Mouse (Mus musculus) CH12.LX (cell line): Measurements from ENCODE around the gene Adamts10. TPM values are rescaled to one million over a fixed set of nuclear protein-coding genes. Genes with fewer than 3 reads are reported as not detected.
A peak's percentile ranks its signal among the peaks of the same experiment; 100 is the strongest.

Source experiments
- DNase-seq: peaks from one replicate; pipeline ENCODE4 v3.0.0-alpha.2; 2013; ENCODE audit errors: extremely low read depth
- H3K27ac ChIP-seq: 2 replicates; pipeline ENCODE4 v1.5.1; 2012; ENCODE audit warnings: low read depth, mild to moderate bottlenecking, control low read depth, moderate library complexity; ENCODE audit not compliant: insufficient read depth
- H3K27me3 ChIP-seq: replicated peaks from 2 replicates; pipeline ENCODE3; 2012; ENCODE audit warnings: inconsistent platforms
- H3K36me3 ChIP-seq, 2 experiments: replicated peaks in 1 of 2; 2 replicates each; pipeline versions ENCODE3 to v1.6.1; 2012; ENCODE audit warnings: inconsistent platforms in 1 of 2, low read length in 1 of 2, mild to moderate bottlenecking in 1 of 2, mixed read lengths in 1 of 2, moderate library complexity in 1 of 2; ENCODE audit not compliant: control insufficient read depth in 1 of 2, insufficient read depth in 1 of 2
- H3K4me1 ChIP-seq, 2 experiments: 2 replicates each; pipeline ENCODE4 v1.6.1; 2012; ENCODE audit warnings: inconsistent platforms in 1 of 2, moderate library complexity in 1 of 2; ENCODE audit not compliant: insufficient read depth in 2 of 2, control insufficient read depth in 1 of 2
- H3K4me2 ChIP-seq: 2 replicates; pipeline ENCODE4 v1.6.1; 2012; ENCODE audit warnings: low read depth, mild to moderate bottlenecking, control low read depth; ENCODE audit not compliant: poor library complexity, insufficient read depth, severe bottlenecking
- H3K4me3 ChIP-seq, 3 experiments: fragments of 150-350 bp in 1 of 3; sonication (generic) in 1 of 3; replicated peaks in 1 of 3; 2 replicates each; pipeline versions ENCODE3 to v1.5.1; 2011 to 2012; ENCODE audit warnings: low read depth in 2 of 3, low read length in 2 of 3, mild to moderate bottlenecking in 2 of 3, moderate library complexity in 2 of 3, control low read depth in 1 of 3, improper control_type of control experiment in 1 of 3, inconsistent platforms in 1 of 3, mixed read lengths in 1 of 3; ENCODE audit not compliant: poor library complexity in 1 of 3
- H3K79me2 ChIP-seq: replicated peaks from 2 replicates; pipeline ENCODE4 v1.6.1; 2012; ENCODE audit warnings: mild to moderate bottlenecking, moderate library complexity; ENCODE audit not compliant: control insufficient read depth, poor library complexity, insufficient read depth, severe bottlenecking; ENCODE audit errors: extremely low read depth
- H3K9ac ChIP-seq: 2 replicates; pipeline ENCODE4 v1.6.1; 2012; ENCODE audit warnings: low read depth, mild to moderate bottlenecking, control low read depth, moderate library complexity; ENCODE audit not compliant: insufficient read depth
- H3K9me3 ChIP-seq: replicated peaks from 2 replicates; pipeline ENCODE3; 2012; ENCODE audit warnings: low read length, inconsistent platforms, mixed read lengths
- BHLHE40 ChIP-seq: IDR thresholded peaks from 2 replicates; pipeline ENCODE4 v1.6.1; 2011; ENCODE audit warnings: mild to moderate bottlenecking, low read depth, low read length, improper control_type of control experiment
- CTCF ChIP-seq, 2 experiments: IDR thresholded peaks in 1 of 2; conservative IDR thresholded peaks in 1 of 2; 2 replicates each; pipeline ENCODE4 v1.5.1; 2011 to 2012; ENCODE audit warnings: low read depth in 2 of 2, low read length in 2 of 2, improper control_type of control experiment in 1 of 2, inconsistent platforms in 1 of 2, mild to moderate bottlenecking in 1 of 2, moderate library complexity in 1 of 2
- E2F4 ChIP-seq: IDR thresholded peaks from 2 replicates; pipeline ENCODE4 v1.6.1; 2011; ENCODE audit warnings: low read depth, low read length, improper control_type of control experiment; ENCODE audit not compliant: insufficient replicate concordance
- ELF1 ChIP-seq: IDR thresholded peaks from 2 replicates; pipeline ENCODE4 v1.6.1; 2014; ENCODE audit warnings: low read depth, mild to moderate bottlenecking, inconsistent platforms, low read length, improper control_type of control experiment
- EP300 ChIP-seq: IDR thresholded peaks from 2 replicates; pipeline ENCODE4 v1.6.1; 2011; ENCODE audit warnings: low read length, improper control_type of control experiment
- ETS1 ChIP-seq: conservative IDR thresholded peaks from 2 replicates; pipeline ENCODE4 v1.6.1; 2012; ENCODE audit warnings: low read depth, mild to moderate bottlenecking, inconsistent platforms, low read length, improper control_type of control experiment, moderate library complexity
- GABPA ChIP-seq: IDR thresholded peaks from 2 replicates; pipeline ENCODE4 v1.6.1; 2012; ENCODE audit warnings: low read depth, low read length, improper control_type of control experiment, inconsistent platforms; ENCODE audit not compliant: insufficient replicate concordance
- HCFC1 ChIP-seq: IDR thresholded peaks from 2 replicates; pipeline ENCODE4 v1.6.1; 2012; ENCODE audit warnings: low read depth, mild to moderate bottlenecking, inconsistent platforms, low read length, improper control_type of control experiment
- IRF4 ChIP-seq: IDR thresholded peaks from 2 replicates; pipeline ENCODE4 v1.6.1; 2014; ENCODE audit warnings: low read depth, mild to moderate bottlenecking, inconsistent platforms, low read length, improper control_type of control experiment
- JUND ChIP-seq: conservative IDR thresholded peaks from 2 replicates; pipeline ENCODE4 v1.6.1; 2011; ENCODE audit warnings: low read depth, low read length, improper control_type of control experiment
- KAT2A ChIP-seq: IDR thresholded peaks from 2 replicates; pipeline ENCODE4 v1.6.1; 2012; ENCODE audit warnings: low read length, improper control_type of control experiment, inconsistent platforms; ENCODE audit not compliant: insufficient replicate concordance
- MAX ChIP-seq: IDR thresholded peaks from 2 replicates; pipeline ENCODE4 v1.6.1; 2011; ENCODE audit warnings: low read length, improper control_type of control experiment
- MAZ ChIP-seq: IDR thresholded peaks from 2 replicates; pipeline ENCODE4 v1.6.1; 2012; ENCODE audit warnings: low read depth, mild to moderate bottlenecking, inconsistent platforms, low read length, improper control_type of control experiment, moderate library complexity
- MXI1 ChIP-seq: IDR thresholded peaks from 2 replicates; pipeline ENCODE4 v1.6.1; 2011; ENCODE audit warnings: mild to moderate bottlenecking, low read depth, low read length, improper control_type of control experiment
- NELFE ChIP-seq: IDR thresholded peaks from 2 replicates; pipeline ENCODE4 v1.6.1; 2011; ENCODE audit warnings: low read depth, low read length, improper control_type of control experiment
- NRF1 ChIP-seq: IDR thresholded peaks from 2 replicates; pipeline ENCODE4 v1.6.1; 2014; ENCODE audit warnings: low read depth, mild to moderate bottlenecking, inconsistent platforms, low read length, improper control_type of control experiment, moderate library complexity
- PAX5 ChIP-seq: IDR thresholded peaks from 2 replicates; pipeline ENCODE4 v1.6.1; 2012; ENCODE audit warnings: low read length, inconsistent platforms, mixed read lengths
- POLR2A ChIP-seq: IDR thresholded peaks from 2 replicates; pipeline ENCODE4 v1.6.1; 2011; ENCODE audit warnings: low read depth, mild to moderate bottlenecking, improper control_type of control experiment, low read length
- POLR2AphosphoS2 ChIP-seq: IDR thresholded peaks from 2 replicates; pipeline ENCODE4 v1.6.1; 2011; ENCODE audit warnings: low read depth, low read length, improper control_type of control experiment
- RAD21 ChIP-seq: IDR thresholded peaks from 2 replicates; pipeline ENCODE4 v1.6.1; 2011; ENCODE audit warnings: low read depth, mild to moderate bottlenecking, low read length, improper control_type of control experiment, moderate library complexity
- RCOR1 ChIP-seq: conservative IDR thresholded peaks from 2 replicates; pipeline ENCODE4 v1.6.1; 2012; ENCODE audit warnings: low read depth, mild to moderate bottlenecking, inconsistent platforms, low read length, improper control_type of control experiment
- SIN3A ChIP-seq: IDR thresholded peaks from 2 replicates; pipeline ENCODE4 v1.6.1; 2012; ENCODE audit warnings: low read length, improper control_type of control experiment, inconsistent platforms
- SMC3 ChIP-seq: IDR thresholded peaks from 2 replicates; pipeline ENCODE4 v1.6.1; 2011; ENCODE audit warnings: low read depth, low read length, improper control_type of control experiment
- TBP ChIP-seq: conservative IDR thresholded peaks from 2 replicates; pipeline ENCODE4 v1.6.1; 2011; ENCODE audit warnings: low read depth, low read length, improper control_type of control experiment
- TCF12 ChIP-seq: IDR thresholded peaks from 2 replicates; pipeline ENCODE4 v1.6.1; 2014; ENCODE audit warnings: low read depth, mild to moderate bottlenecking, inconsistent platforms, low read length, improper control_type of control experiment
- UBTF ChIP-seq: IDR thresholded peaks from 2 replicates; pipeline ENCODE4 v1.6.1; 2012; ENCODE audit warnings: low read depth, mild to moderate bottlenecking, inconsistent platforms, low read length, improper control_type of control experiment, moderate library complexity
- ZC3H11A ChIP-seq: IDR thresholded peaks from 2 replicates; pipeline ENCODE4 v1.6.1; 2012; ENCODE audit warnings: low read depth, mild to moderate bottlenecking, inconsistent platforms, low read length, improper control_type of control experiment
- ZKSCAN1 ChIP-seq: IDR thresholded peaks from 2 replicates; pipeline ENCODE4 v1.6.1; 2012; ENCODE audit warnings: low read depth, inconsistent platforms, low read length, improper control_type of control experiment, borderline replicate concordance
- ZNF384 ChIP-seq: IDR thresholded peaks from 2 replicates; pipeline ENCODE4 v1.6.1; 2012; ENCODE audit warnings: low read depth, low read length, improper control_type of control experiment, inconsistent platforms
- dilution Hi-C: fragments of 300-500 bp; cut with MboI; formaldehyde crosslinking; loops from 2 replicates; pipeline ENCODE4 v1.14.3; 2020; ENCODE audit warnings: low sequenced_read_pairs; ENCODE audit not compliant: extremely low pct_unique_long_range_greater_than_20kb, extremely low pct_ligation_motif_present
- in situ Hi-C: fragments of 300-500 bp; cut with MboI; formaldehyde crosslinking; loops from 3 replicates; pipeline ENCODE4 v1.14.3; 2019; ENCODE audit warnings: low sequenced_read_pairs, low pct_ligation_motif_present, low pct_unique_long_range_greater_than_20kb, mixed read lengths
- polyA plus RNA-seq: library from polyadenylated mRNA; unstranded; fragments of >175 nt; gene quantifications from 2 replicates; pipeline ENCODE4 v1.2.1, GENCODE M21; 2012; ENCODE audit warnings: low read depth; ENCODE audit not compliant: insufficient read length
- total RNA-seq, 2 experiments: library from RNA; depleted of rRNA; stranded (reverse); fragments of 300-350 nt in 1 of 2; fragments of >200 nt in 1 of 2; gene quantifications; 2 replicates each; pipeline ENCODE4 v1.2.3; 2012 to 2014

Gene Adamts10
- total RNA-seq (2012; rRNA removed) (15.2 and 16.7 TPM in 2 replicates), total RNA-seq (2014; rRNA removed) (6.2 and 6.7 TPM in 2 replicates), polyA plus RNA-seq (11.7 and 12.1 TPM in 2 replicates)

DNA sequence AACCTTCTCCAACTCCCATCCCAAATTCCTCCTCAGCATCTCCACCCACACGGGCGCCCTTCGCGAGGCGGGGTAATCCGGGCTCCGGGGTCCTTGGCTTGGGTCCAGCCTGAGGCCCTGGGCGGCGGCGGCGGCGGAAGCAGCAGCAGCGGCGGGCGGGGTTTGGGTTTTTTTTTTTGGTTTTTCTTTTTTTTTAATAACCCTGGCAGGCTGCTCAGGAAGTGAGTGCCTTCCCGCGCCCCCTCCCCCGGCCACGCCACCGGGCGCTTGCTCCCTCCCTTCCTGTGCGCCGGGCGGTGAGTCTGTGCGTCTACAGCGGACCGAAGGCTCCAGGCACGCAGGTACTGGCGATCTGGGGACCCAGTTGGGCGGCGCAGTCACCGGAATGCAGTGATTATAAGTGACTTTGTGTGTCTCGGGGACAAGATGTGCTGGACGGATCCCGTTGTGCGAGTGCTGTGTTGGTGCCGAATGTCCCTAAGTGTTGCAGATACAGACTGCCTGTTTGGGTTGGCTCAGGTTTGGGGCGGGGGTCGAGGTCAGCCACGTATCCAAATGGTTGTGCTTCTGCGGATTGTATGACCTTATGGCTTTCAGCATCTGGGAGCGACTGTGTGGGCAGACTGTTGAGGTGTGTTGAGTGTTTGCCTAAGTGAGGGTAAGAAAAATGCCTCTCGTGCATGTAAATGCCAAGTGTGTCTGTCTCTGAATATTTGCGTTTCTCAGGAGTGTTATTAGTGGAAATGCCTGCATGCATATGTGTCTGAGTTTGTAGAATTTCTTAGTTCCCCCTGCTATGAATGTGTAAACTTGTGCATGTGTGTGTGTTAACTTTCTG is at the start of gene Adamts10:
Adamts10 (plus strand) TSS at position 287 of the 838 bp plus-strand sequence.
- dilution Hi-C loops (no loop called here), in situ Hi-C loops (no loop called here)
- H3K27ac ChIP-seq, result no peak within 1 kb of the TSS
- H3K9me3 ChIP-seq, result no peaks in the 10 kb centered on the region
- peak; percentile 76 for DNase-seq
- no peaks in the 10 kb centered on the region for H3K27me3 ChIP-seq
- peaks cover 11 to 24% of the 10 kb centered on the region in 2 experiments for H3K4me1 ChIP-seq
- peak within 1 kb of the TSS; percentile 66 for H3K9ac ChIP-seq
- TF ChIP-seq GABPA (no peak), ELF1 (peak; percentile 75), MAX (no peak), TCF12 (peak; percentile 43; the same call in 1 of the 2 replicates), HCFC1 (peak; percentile 55), NELFE (peak; percentile 64), ZNF384 (peak; percentile 98), POLR2A (peak; percentile 74), BHLHE40 (peak; percentile 45), PAX5 (no peak), MXI1 (peak; percentile 18; the same call in 1 of the 2 replicates), SIN3A (peak; percentile 7; the same call in 1 of the 2 replicates), IRF4 (peak; percentile 46; the same call in 1 of the 2 replicates), ZKSCAN1 (no peak; the same call in 1 of the 2 replicates), TBP (no peak), NRF1 (0 out of 2 replicates have a peak, but pooled peaks have one; percentile 36), UBTF (0 out of 2 replicates have a peak, but pooled peaks have one; percentile 49)
- no peaks in the 10 kb centered on the region for H3K79me2 ChIP-seq
- peak within 1 kb of the TSS; percentile 85 for H3K4me2 ChIP-seq
- peak within 1 kb of the TSS; percentile 80 to 93 (median 88) for H3K4me3 ChIP-seq
- H3K36me3 ChIP-seq, result peaks cover 7 to 26% of the 10 kb centered on the region in 2 experiments

DNA sequence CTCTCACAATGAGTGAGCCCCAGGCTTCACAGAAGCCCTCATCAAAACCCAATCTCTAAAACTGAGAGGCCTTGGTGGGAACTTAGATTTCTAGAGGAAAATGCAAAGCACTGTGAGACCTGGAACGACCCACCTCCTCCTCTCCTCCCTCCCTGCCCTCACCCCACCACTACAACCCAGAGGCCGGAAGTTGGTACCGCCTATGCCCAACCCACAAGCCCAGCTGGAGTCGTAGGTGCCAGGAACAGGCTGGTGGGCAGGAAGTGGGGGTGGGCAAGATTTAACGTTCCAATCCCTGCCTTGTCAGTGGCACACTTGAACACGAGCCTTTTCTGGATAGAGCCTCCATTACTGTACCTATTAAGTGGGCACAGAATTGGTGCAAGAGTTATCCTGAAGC is 40.0 kb upstream of the Adamts10 start:
- Histone ChIP-seq H3K4me3 (no peak overlapping the region), H3K27ac (no peak overlapping the region), H3K4me2 (no peak overlapping the region), H3K79me2 (no peaks in the 10 kb centered on the region), H3K9ac (no peak overlapping the region), H3K36me3 (no peaks in the 10 kb centered on the region), H3K9me3 (no peaks in the 10 kb centered on the region), H3K27me3 (no peaks in the 10 kb centered on the region), H3K4me1 (peaks cover 0 to 11% of the 10 kb centered on the region in 2 experiments; a peak in 2 of 4 replicates)
- peak; percentile 38 for DNase-seq
- in situ Hi-C loops, result loop anchor here (5.0 kb wide), 1 partner anchor 43 kb away; no protein-coding TSS in a partner anchor
- dilution Hi-C loops, result no loop called here
- TF ChIP-seq POLR2A (no peak), MAZ (no peak), CTCF (conservative IDR thresholded peaks at IDR 0.05 in 1 of 2, IDR thresholded peaks at IDR 0.05 in 1 of 2; ENCODE audit: low read depth in 2 of 2, low read length in 2 of 2) (no peak), E2F4 (no peak), SMC3 (no peak), IRF4 (peak; percentile 31; the same call in 1 of the 2 replicates), ZC3H11A (no peak), HCFC1 (no peak), RAD21 (no peak), KAT2A (0 out of 2 replicates have a peak, but pooled peaks have one; percentile 10), ZKSCAN1 (no peak), POLR2AphosphoS2 (no peak), MAX (no peak), JUND (no peak), ETS1 (no peak), NELFE (no peak), ELF1 (no peak), TCF12 (no peak), EP300 (peak; percentile 31; the same call in 1 of the 2 replicates), RCOR1 (no peak)
